Mouse (Mus musculus): ENCODE results near the gene Cbx2.

GRCm38 (mm10) chr11:119036447-119036846, 13.7 kb downstream of the Cbx2 start:
- TF ChIP-seq CTCF (IDR thresholded peaks at IDR 0.05; ENCODE audit: extremely low read depth, insufficient read depth, insufficient read length, insufficient replicate concordance) (no peak), POLR2A (IDR thresholded peaks at IDR 0.05; ENCODE audit: low read depth, low read length) (no peak)
